Comparison of ENCODE assay signal across 8 mouse cellular contexts in genomic region chrX:103819253-103819652, GRCm38 (mm10). TPM values are rescaled to one million over a fixed set of nuclear protein-coding genes. Genes with fewer than 3 reads are reported as not detected.
DNase-seq lines count a peak whose midpoint lies in the region; ATAC-seq and TF ChIP-seq lines count a peak whose summit lies in the region.

No protein-coding gene starts in this region.

- peak; percentile 25; the same call in 1 of the 2 replicates for TF ChIP-seq CTCF in forebrain, postnatal 0 days (IDR thresholded peaks at IDR 0.05; ENCODE audit: low read depth)

- H3K27me3 ChIP-seq in lung, embryonic 16.5 days (ENCODE audit: control insufficient read depth, insufficient read depth, low read depth, low read length), result peaks cover 18% of the 10 kb centered on the region
- H3K27me3 ChIP-seq in forebrain, postnatal 0 days (ENCODE audit: insufficient read depth, low read length), result no peaks in the 10 kb centered on the region
- H3K27me3 ChIP-seq in neural tube, embryonic 13.5 days, result peaks cover 88% of the 10 kb centered on the region

- H3K27ac ChIP-seq in lung, embryonic 16.5 days (ENCODE audit: low read length), result no peak overlapping the region
- H3K27ac ChIP-seq in forebrain, postnatal 0 days (ENCODE audit: low read depth, low read length), result no peak overlapping the region
- no peak overlapping the region for H3K27ac ChIP-seq in neural tube, embryonic 13.5 days (replicated peaks)

- H3K4me3 ChIP-seq in lung, embryonic 16.5 days (ENCODE audit: low read length), result peak overlapping the region; percentile 9; the same call in 1 of the 2 replicates
- H3K4me3 ChIP-seq in forebrain, postnatal 0 days (ENCODE audit: low read depth, low read length), result peak overlapping the region; percentile 50
- H3K4me3 ChIP-seq in neural tube, embryonic 13.5 days, result peak overlapping the region; percentile 53

- H3K9ac ChIP-seq in lung, embryonic 16.5 days (ENCODE audit: low read length), result no peak overlapping the region
- H3K9ac ChIP-seq in forebrain, postnatal 0 days, result no peak overlapping the region
- H3K9ac ChIP-seq in neural tube, embryonic 13.5 days, result no peak overlapping the region

- no peak for ATAC-seq in lung, embryonic 16.5 days (ENCODE audit: low read depth)
- ATAC-seq in forebrain, postnatal 0 days, result no peak
- no peak for ATAC-seq in neural tube, embryonic 13.5 days (ENCODE audit: low read depth)

- 54% methylated on average over 6 of the region's 6 CpGs for whole genome bisulfite sequencing in lung, embryonic 16.5 days
- WGBS in forebrain, postnatal 0 days, result 54% methylated on average over 6 of the region's 6 CpGs
- 47% methylated on average over 6 of the region's 6 CpGs for WGBS in neural tube, embryonic 13.5 days

- no peaks in the 10 kb centered on the region for H3K4me1 ChIP-seq in lung, embryonic 16.5 days (replicated peaks; ENCODE audit: control insufficient read depth, insufficient read depth, low read length)
- H3K4me1 ChIP-seq in forebrain, postnatal 0 days (ENCODE audit: insufficient read depth), result no peaks in the 10 kb centered on the region
- H3K4me1 ChIP-seq in neural tube, embryonic 13.5 days (replicated peaks), result peaks cover 10% of the 10 kb centered on the region

- no peaks in the 10 kb centered on the region for H3K9me3 ChIP-seq in lung, embryonic 16.5 days (ENCODE audit: control insufficient read depth, low read length)
- no peaks in the 10 kb centered on the region for H3K9me3 ChIP-seq in forebrain, postnatal 0 days (ENCODE audit: low read length)
- H3K9me3 ChIP-seq in neural tube, embryonic 13.5 days, result no peaks in the 10 kb centered on the region

- no peak for DNase-seq in lung, postnatal 25 days (ENCODE audit: low spot score)
- no peak for DNase-seq in forebrain, postnatal 0 days
- DNase-seq in kidney, postnatal 25 days, result peak; percentile 21 to 49
- no peak for DNase-seq in MN1 (ENCODE audit: low spot score)
- no peak for DNase-seq in cerebellum, adult 18-20 months
- DNase-seq in cerebellum, adult 11 months, result no peak

- H3K4me2 ChIP-seq in lung, embryonic 16.5 days (ENCODE audit: low read depth, low read length), result peak overlapping the region; percentile 81
- H3K4me2 ChIP-seq in forebrain, postnatal 0 days (ENCODE audit: low read depth), result peak overlapping the region; percentile 72
- peak overlapping the region; percentile 73 for H3K4me2 ChIP-seq in neural tube, embryonic 13.5 days

- H3K36me3 ChIP-seq in lung, embryonic 16.5 days (ENCODE audit: control insufficient read depth, insufficient read depth, low read length), result no peaks in the 10 kb centered on the region
- H3K36me3 ChIP-seq in forebrain, postnatal 0 days (ENCODE audit: insufficient read depth), result no peaks in the 10 kb centered on the region
- no peaks in the 10 kb centered on the region for H3K36me3 ChIP-seq in neural tube, embryonic 13.5 days

RNA-seq across cellular contexts. Expression of gene Slc16a2, which starts 2.5 kb away (rescaled TPM):
- 20.7 and 22.9 TPM in 2 replicates for polyA plus RNA-seq in lung, embryonic 16.5 days (2015; fragmentation: Nextera tagmentation; extraction: Ambion mirVana)
- total RNA-seq in forebrain, postnatal 0 days (2014; rRNA removed), result 46.7 and 53.8 TPM in 2 replicates
- polyA plus RNA-seq in forebrain, postnatal 0 days (2015; fragmentation: Nextera tagmentation; extraction: Ambion mirVana), result 52.3 and 53.5 TPM in 2 replicates
- 19.5 and 22.3 TPM in 2 replicates for polyA plus RNA-seq in neural tube, embryonic 13.5 days (2015; fragmentation: Nextera tagmentation; extraction: Ambion mirVana)

Comparison
In these comparisons a context has a peak if more than half of its experiments do, and no peak if none do; other contexts are left out.
1. DNase-seq: peak in kidney, postnatal 25 days (2 of 2); none in lung, postnatal 25 days (single experiment), forebrain, postnatal 0 days (single experiment), MN1 (single experiment), cerebellum, adult 18-20 months (0 of 2) and cerebellum, adult 11 months (single experiment).
2. Peak in every context shown above with its lines, with median percentiles within 50 percentile points of each other: H3K4me2 ChIP-seq and H3K4me3 ChIP-seq.